Mouse (Mus musculus) heart, adult 2 months (tissue): ENCODE data around the gene Snx13.
A peak's percentile ranks its signal among the peaks of the same experiment; 100 is the strongest.

Source experiments
- CTCF ChIP-seq: fragments of 200-600 bp; IDR thresholded peaks from 2 replicates; pipeline ENCODE4 v1.8.1; 2022; ENCODE audit warnings: antibody characterized with exemption, mild to moderate bottlenecking, moderate library complexity
- EP300 ChIP-seq: fragments of 200-500 bp; IDR thresholded peaks from 2 replicates; pipeline ENCODE4 v1.6.1; 2011; ENCODE audit warnings: low read depth, low read length, control low read depth; ENCODE audit not compliant: insufficient read depth

DNA sequence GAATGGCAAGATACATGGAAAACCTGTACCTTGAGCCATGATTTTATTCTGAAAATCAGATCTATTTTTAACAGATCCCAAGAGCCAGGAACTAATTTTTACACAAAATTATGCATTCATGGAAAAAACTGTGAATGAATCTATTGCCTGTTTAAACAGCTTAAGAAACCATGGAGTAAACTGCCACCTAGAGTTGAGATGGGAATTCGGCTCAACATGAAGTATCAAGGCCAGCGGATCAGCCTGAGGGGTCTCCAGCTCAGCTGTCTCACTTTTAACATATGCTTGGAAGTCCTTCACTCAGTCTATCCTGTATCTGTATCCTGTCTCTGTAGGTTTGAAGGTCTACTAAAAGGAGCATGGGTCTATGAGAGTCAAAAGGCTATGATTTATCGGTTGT is 30.9 kb upstream of the Snx13 start:
- TF ChIP-seq CTCF (peak; percentile 66), EP300 (no peak)
